Mouse (Mus musculus) intestine, embryonic 15.5 days (tissue): ENCODE data around the gene Osbpl8. TPM values are rescaled to one million over a fixed set of nuclear protein-coding genes. Genes with fewer than 3 reads are reported as not detected.
A peak's percentile ranks its signal among the peaks of the same experiment; 100 is the strongest.

Experiments
- ATAC-seq: fragments of 200-750 bp; cut with Nextera tagmentation; 2 replicates; pipeline ENCODE4 v1.8.0; 2017; ENCODE audit warnings: moderate TSS enrichment, moderate library complexity
- H3K27ac ChIP-seq: fragments of 300-500 bp; sonication (generic); 2 replicates; pipeline ENCODE4 v1.5.1; 2015; ENCODE audit warnings: mild to moderate bottlenecking, inconsistent platforms
- H3K27me3 ChIP-seq: fragments of 300-500 bp; sonication (generic); replicated peaks from 2 replicates; pipeline ENCODE4 v1.6.1; 2015; ENCODE audit warnings: inconsistent platforms
- H3K36me3 ChIP-seq: fragments of 300-500 bp; sonication (generic); 2 replicates; pipeline ENCODE4 v1.6.1; 2015; ENCODE audit warnings: inconsistent platforms
- H3K4me1 ChIP-seq: fragments of 300-500 bp; sonication (generic); replicated peaks from 2 replicates; pipeline ENCODE4 v1.6.1; 2015; ENCODE audit warnings: inconsistent platforms
- H3K4me2 ChIP-seq: fragments of 300-500 bp; sonication (generic); replicated peaks from 2 replicates; pipeline ENCODE4 v1.6.1; 2015; ENCODE audit warnings: mild to moderate bottlenecking, inconsistent platforms
- H3K4me3 ChIP-seq: fragments of 300-500 bp; sonication (generic); replicated peaks from 2 replicates; pipeline ENCODE4 v1.5.1; 2015; ENCODE audit warnings: inconsistent platforms
- H3K9ac ChIP-seq: fragments of 300-500 bp; sonication (generic); 2 replicates; pipeline ENCODE4 v1.6.1; 2015; ENCODE audit warnings: inconsistent platforms
- H3K9me3 ChIP-seq: fragments of 300-500 bp; sonication (generic); 2 replicates; pipeline ENCODE4 v1.6.1; 2016; ENCODE audit warnings: inconsistent platforms
- WGBS: fragments of 180-500 bp; shearing (Covaris S2); methylation state at CpG from one replicate; pipeline ENCODE4 v1.1.7; 2015; 5-methylcytosine and 5-hydroxymethylcytosine counted together
- polyA plus RNA-seq: library from polyadenylated mRNA; unstranded; fragments of >200 nt; fragmentation: Nextera tagmentation; extraction: Ambion mirVana; gene quantifications from 2 replicates; pipeline ENCODE4 v1.2.1, GENCODE M21; 2015

The Osbpl8 gene
- polyA plus RNA-seq, 1 experiment from 2014 or later, result 5.4 TPM

DNA sequence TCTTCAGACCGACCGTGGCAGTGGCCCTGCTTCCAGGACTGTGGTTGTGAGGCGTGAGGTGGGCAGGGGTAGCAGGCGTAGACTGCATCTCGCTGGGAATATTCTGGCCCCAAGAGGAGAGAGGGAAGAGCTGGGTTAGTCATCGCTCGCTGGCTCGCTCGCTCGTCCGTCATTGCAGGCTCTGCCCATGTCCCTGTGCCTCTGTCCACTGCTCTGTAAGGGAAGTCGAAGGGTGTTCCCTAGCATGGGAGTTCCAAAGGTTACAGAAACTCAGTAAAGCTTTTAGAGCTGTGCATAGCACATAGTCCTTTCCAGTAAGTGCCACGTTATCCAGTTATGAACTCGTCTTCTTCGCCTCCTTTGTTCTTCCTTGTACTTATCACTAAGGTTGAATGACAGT is 107.1 kb downstream of the Osbpl8 start:
- Histone ChIP-seq H3K4me3 (no peak overlapping the region), H3K9ac (no peak overlapping the region), H3K9me3 (no peaks in the 10 kb centered on the region), H3K27ac (no peak overlapping the region), H3K27me3 (no peaks in the 10 kb centered on the region), H3K36me3 (0 out of 2 replicates have a peak, but pooled peaks cover 2% of the 10 kb centered on the region), H3K4me1 (no peaks in the 10 kb centered on the region), H3K4me2 (no peak overlapping the region)
- WGBS, result 78% methylated on average over 15 of the region's 15 CpGs
- peak; percentile 82 for ATAC-seq

DNA sequence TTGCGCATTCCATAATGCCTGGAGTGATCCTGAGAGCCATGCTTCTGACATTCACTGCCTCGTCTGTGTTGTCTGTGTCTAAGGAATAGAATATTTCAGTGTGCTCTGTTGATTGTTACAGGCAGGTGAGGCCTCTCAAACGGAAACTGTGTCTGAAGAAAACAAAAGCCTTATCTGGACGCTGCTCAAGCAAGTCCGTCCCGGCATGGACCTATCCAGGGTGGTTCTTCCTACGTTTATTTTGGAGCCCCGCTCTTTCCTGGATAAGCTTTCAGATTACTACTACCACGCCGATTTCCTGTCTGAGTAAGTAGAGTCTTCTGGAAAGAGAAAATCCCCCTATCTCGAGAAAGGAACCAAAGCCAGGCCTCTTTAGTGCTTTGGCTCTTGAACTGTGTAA is 108.4 kb downstream of the Osbpl8 start:
- Histone ChIP-seq H3K36me3 (0 out of 2 replicates have a peak, but pooled peaks cover 2% of the 10 kb centered on the region), H3K27ac (no peak overlapping the region)

DNA sequence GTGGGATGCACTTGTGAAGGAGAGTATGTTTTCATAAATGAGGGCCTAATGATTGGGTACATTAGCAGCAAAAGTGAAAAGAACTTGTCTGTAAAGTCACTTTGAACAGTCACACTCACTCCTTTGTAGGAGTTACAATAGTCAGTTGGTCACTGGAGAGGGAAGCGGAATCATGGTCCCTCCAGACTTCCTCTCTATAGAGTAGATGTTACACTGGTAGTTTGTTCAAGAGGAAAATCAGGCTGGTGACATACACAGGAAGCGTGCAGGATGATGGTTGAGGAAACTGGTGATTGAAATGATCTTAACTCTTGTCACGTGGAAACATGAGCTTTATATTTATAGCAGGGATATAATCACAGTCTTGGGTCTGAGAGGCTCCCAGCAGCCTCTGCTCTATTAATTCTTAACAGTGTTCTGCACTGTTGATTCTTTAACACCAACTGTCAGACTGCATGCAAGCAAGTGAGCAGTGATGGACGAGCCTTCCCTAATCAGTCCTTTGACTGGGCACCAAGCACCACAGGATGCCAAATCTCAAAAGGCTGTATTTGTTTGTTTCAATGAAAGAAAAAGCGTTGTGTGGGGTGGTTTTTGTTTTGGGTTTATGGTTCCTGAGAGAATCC is 109.0 kb downstream of the Osbpl8 start:
- no peaks in the 10 kb centered on the region for H3K4me1 ChIP-seq
- H3K27me3 ChIP-seq, result no peaks in the 10 kb centered on the region
- ATAC-seq, result no peak
- WGBS, result 79% methylated on average over 5 of the region's 5 CpGs
- H3K4me3 ChIP-seq, result no peak overlapping the region
- H3K27ac ChIP-seq, result no peak overlapping the region
- H3K36me3 ChIP-seq, result 0 out of 2 replicates have a peak, but pooled peaks cover 2% of the 10 kb centered on the region
- H3K4me2 ChIP-seq, result no peak overlapping the region
- H3K9ac ChIP-seq, result no peak overlapping the region
- no peaks in the 10 kb centered on the region for H3K9me3 ChIP-seq

More for the DNA sequence above, 108.4 kb downstream of the Osbpl8 start:
- Histone ChIP-seq H3K4me1 (no peaks in the 10 kb centered on the region), H3K9ac (no peak overlapping the region), H3K4me2 (no peak overlapping the region), H3K9me3 (no peaks in the 10 kb centered on the region), H3K4me3 (no peak overlapping the region), H3K27me3 (no peaks in the 10 kb centered on the region)
- WGBS, result 80% methylated on average over 11 of the region's 11 CpGs
- no peak for ATAC-seq

DNA sequence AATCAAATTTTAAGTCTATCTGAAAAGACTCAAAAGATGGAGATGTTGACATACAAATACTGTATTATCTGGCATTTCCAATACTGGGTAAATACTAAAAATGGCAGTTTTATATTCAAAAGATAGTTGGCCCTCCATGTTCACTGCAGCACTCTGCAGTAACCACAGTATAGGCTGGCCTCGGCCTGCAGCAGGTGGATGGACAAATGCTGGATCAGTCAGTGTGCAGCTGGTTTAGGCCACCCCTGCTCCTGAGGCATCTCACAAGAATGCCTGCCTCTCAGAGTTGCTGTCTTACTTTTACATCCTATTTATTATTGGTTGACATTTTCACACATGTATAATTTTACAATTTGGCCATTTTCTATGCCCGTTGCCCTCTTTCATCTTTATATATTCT is 111.3 kb downstream of the Osbpl8 start:
- ATAC-seq, result no peak
- Histone ChIP-seq H3K4me3 (no peak overlapping the region), H3K9ac (no peak overlapping the region), H3K4me2 (no peak overlapping the region), H3K27ac (no peak overlapping the region), H3K4me1 (no peaks in the 10 kb centered on the region), H3K36me3 (0 out of 2 replicates have a peak, but pooled peaks cover 2% of the 10 kb centered on the region), H3K9me3 (no peaks in the 10 kb centered on the region), H3K27me3 (no peaks in the 10 kb centered on the region)
- 93% methylated on average over 2 of the region's 2 CpGs for WGBS

DNA sequence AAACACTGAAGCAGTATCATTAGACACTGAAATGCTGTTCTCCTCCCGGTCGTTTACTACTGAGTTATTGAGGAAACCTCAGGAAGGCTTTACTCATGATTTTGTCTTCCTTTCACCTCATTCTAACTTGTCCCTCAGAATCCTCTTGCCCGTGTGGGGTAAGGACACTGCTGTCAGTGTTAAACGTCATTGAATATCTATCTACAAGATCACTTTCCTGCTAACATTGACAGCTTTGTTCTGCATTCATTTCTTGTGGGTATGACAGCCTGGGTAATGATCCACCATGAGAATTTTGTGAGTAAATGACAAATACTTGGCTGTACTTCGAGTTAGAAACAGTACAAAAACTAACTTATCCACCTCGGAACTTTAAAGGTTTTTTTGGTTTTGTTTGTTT is 133.1 kb downstream of the Osbpl8 start:
- H3K4me3 ChIP-seq, result peak overlapping the region; percentile 85; the same call in 1 of the 2 replicates
- H3K9ac ChIP-seq, result no peak overlapping the region
- WGBS, result 34% methylated on average over 6 of the region's 6 CpGs
- H3K9me3 ChIP-seq, result no peaks in the 10 kb centered on the region
- no peak for ATAC-seq
- H3K36me3 ChIP-seq, result 0 out of 2 replicates have a peak, but pooled peaks cover 2% of the 10 kb centered on the region
- no peak overlapping the region for H3K27ac ChIP-seq
- peak overlapping the region; percentile 75; the same call in 1 of the 2 replicates for H3K4me2 ChIP-seq
- H3K4me1 ChIP-seq, result no peaks in the 10 kb centered on the region
- H3K27me3 ChIP-seq, result no peaks in the 10 kb centered on the region

DNA sequence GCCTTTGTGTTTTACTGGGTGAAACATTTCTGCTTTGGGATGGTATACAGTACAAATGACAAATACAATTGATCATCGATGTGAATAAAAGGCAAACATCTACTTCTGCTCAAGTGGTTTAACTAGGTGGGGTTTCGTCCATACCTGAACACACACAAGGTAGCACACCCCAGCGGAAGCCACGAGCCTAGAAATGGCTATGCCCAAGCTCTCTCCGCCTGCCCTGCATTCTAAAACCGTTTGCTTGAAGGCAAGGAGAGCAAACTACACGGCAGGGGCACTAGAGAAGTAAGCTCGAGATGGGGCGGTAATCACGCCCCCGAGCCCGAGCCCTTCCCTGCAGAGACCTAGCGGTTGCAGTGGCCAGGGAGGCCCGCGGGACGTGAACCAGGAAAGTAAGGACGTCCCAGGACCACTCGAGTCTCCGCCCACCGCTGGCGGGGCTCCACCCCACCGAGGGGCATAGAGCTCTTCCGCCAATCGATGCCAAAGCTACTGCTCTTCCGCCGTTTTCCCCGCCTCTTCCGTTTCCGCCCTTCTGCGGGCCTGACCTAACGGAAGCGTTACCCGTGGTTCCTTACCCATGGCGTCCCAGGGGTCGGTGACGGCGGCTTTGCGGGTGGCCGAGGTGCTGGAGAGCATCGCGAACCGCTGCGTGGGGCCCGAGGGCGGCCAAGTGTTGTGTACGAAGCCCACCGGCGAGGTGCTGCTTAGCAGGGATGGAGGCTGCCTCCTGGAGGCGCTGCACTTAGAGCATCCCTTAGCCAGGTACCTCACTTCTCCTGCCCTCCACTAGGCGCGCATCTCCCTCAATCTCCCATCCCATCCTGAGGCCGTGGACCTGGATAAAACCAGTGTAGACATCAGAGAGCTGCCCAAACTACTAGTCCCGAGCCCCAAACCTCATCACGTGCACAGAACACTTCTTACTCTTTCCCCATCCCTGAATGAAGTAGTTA is 133.9 kb downstream of the Osbpl8 start, which contains the start of gene Bbs10:
Bbs10 (plus strand) TSS at position 540 of the 959 bp plus-strand sequence.
- WGBS, result under 1% methylated on average over 54 of the region's 54 CpGs
- H3K36me3 ChIP-seq, result 0 out of 2 replicates have a peak, but pooled peaks cover 2% of the 10 kb centered on the region
- no peaks in the 10 kb centered on the region for H3K27me3 ChIP-seq
- H3K4me1 ChIP-seq, result no peaks in the 10 kb centered on the region
- peak within 1 kb of the TSS; percentile 66 for H3K9ac ChIP-seq
- H3K4me2 ChIP-seq, result peak within 1 kb of the TSS; percentile 75
- peak within 1 kb of the TSS; percentile 88 for H3K27ac ChIP-seq
- H3K9me3 ChIP-seq, result no peaks in the 10 kb centered on the region
- peak within 1 kb of the TSS; percentile 85 for H3K4me3 ChIP-seq
- ATAC-seq, result peak; percentile 100

DNA sequence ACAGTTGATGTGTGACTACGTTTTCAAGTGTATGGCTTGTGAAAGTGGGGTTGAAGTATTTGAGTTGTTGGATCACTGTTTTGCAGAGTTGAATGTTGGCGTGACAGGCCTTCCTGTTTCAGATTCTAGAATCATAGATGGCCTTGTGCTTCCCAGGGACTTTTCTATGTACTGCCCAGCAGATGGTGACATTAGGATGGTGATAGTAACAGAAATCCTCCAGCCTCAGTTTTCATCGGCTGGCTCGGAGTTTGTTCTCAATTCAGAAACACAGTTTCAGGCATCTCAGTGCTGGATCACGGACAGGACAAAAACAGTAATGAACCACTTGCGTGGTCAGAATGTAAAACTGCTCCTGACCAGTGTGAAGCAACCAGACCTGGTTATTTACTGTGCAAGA is 135.0 kb downstream of the Osbpl8 start:
- no peak for ATAC-seq
- Histone ChIP-seq H3K27me3 (no peaks in the 10 kb centered on the region), H3K36me3 (0 out of 2 replicates have a peak, but pooled peaks cover 2% of the 10 kb centered on the region), H3K4me3 (no peak overlapping the region), H3K9me3 (0 out of 2 replicates have a peak, but pooled peaks cover 2% of the 10 kb centered on the region), H3K9ac (no peak overlapping the region), H3K4me2 (no peak overlapping the region), H3K4me1 (no peaks in the 10 kb centered on the region), H3K27ac (no peak overlapping the region)
- WGBS, result 82% methylated on average over 6 of the region's 6 CpGs

DNA sequence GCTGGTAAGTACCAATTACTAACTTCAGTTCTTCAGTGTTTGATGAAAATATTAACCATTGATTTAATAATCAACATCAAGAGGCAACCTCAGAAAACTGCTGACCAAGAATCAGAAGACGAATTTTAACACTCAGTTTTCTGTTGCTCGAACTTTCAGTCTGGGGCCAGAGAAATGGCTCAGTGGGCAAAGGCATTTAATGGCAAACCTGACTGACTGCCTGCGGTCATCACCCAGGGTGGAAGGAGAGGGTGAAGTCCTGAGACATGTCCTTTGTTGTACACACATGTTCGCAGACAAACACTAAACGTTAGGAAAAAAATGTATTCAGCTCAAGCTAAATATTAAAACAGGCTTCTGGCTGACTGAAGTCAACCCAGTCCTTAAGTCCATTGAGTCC is 136.5 kb downstream of the Osbpl8 start:
- Histone ChIP-seq H3K4me2 (no peak overlapping the region), H3K27ac (no peak overlapping the region), H3K9me3 (0 out of 2 replicates have a peak, but pooled peaks cover 2% of the 10 kb centered on the region), H3K4me1 (no peaks in the 10 kb centered on the region), H3K9ac (no peak overlapping the region), H3K4me3 (no peak overlapping the region), H3K27me3 (no peaks in the 10 kb centered on the region), H3K36me3 (0 out of 2 replicates have a peak, but pooled peaks cover 2% of the 10 kb centered on the region)
- WGBS, result 92% methylated on average over 5 of the region's 5 CpGs
- ATAC-seq, result no peak

DNA sequence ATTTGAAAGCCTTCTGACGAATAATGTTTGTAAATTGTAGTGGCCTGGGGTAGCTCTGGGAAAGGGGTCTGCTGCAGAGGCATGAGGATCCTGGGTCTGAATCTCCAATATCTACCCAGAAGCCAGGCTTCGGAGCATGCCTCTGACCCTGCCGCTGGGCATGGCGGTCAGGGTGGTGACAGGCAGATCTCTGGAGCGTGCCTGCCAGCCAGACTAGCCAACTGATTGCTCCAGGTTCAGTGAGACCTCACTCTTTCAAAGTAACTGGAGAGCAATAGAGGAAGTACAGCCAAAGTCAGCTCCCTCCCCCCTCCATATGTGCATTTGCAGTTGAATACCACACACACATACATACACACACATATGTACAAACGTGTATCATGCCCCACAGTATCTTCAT is 137.9 kb downstream of the Osbpl8 start:
- H3K4me2 ChIP-seq, result no peak overlapping the region
- H3K4me3 ChIP-seq, result no peak overlapping the region
- 0 out of 2 replicates have a peak, but pooled peaks cover 2% of the 10 kb centered on the region for H3K36me3 ChIP-seq
- H3K9ac ChIP-seq, result no peak overlapping the region
- no peaks in the 10 kb centered on the region for H3K27me3 ChIP-seq
- ATAC-seq, result no peak
- no peaks in the 10 kb centered on the region for H3K4me1 ChIP-seq
- 84% methylated on average over 6 of the region's 6 CpGs for WGBS
- no peak overlapping the region for H3K27ac ChIP-seq
- H3K9me3 ChIP-seq, result 0 out of 2 replicates have a peak, but pooled peaks cover 2% of the 10 kb centered on the region

DNA sequence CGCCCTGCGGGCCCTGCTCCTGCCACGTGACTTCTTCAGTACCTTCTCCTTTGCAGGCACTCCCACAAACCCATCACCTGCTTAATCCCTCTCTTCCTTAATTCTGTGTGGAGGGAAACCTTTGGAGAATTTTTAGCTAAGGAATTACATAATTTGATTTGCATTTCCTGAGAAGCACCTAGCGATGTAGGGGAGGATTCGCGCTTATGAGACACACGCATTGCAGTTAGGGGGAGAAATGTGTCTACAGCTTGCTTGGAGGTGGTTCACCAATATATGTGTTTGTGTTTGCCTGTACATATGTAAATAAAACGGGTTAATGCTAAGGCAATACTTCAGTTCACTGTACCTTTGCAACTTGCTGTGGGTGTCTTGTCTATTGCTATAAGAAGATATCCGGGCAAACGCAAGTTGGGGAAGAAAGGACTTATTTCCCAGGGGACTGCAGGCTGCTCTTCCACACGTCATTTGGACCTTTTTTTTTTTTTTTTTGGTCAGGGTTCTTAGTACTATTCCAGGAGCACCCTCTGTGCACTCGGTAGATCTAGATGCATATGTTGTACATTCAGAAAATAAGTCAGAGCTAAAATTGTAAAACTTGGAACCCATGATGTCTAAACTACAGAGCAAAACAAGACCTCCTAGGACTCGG is 144.4 kb downstream of the Osbpl8 start:
- Histone ChIP-seq H3K27me3 (no peaks in the 10 kb centered on the region), H3K4me3 (no peak overlapping the region), H3K9ac (no peak overlapping the region), H3K9me3 (0 out of 2 replicates have a peak, but pooled peaks cover 2% of the 10 kb centered on the region), H3K36me3 (no peaks in the 10 kb centered on the region), H3K4me1 (no peaks in the 10 kb centered on the region), H3K27ac (no peak overlapping the region), H3K4me2 (no peak overlapping the region)
- 89% methylated on average over 13 of the region's 13 CpGs for WGBS
- no peak for ATAC-seq

DNA sequence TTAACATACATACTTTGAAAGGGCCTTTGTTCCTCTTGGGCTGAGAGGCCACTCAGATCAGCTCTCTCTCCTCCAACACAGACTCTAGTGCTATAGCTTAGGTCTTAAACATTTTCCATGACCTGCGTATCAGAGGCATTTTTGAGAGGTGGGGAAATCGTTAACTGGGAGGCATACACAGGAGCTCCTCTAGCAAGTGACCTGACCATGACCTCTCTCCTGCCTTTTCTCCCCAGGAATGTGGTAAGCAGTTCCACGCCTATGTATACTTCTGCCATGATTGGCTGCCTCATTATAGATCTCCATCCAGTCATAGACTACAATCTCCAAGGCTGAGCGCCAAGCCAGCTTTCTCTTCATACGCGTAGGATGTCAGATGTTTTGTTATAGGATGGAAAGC is 148.7 kb downstream of the Osbpl8 start:
- Histone ChIP-seq H3K9ac (no peak overlapping the region), H3K27me3 (no peaks in the 10 kb centered on the region), H3K4me1 (no peaks in the 10 kb centered on the region), H3K36me3 (no peaks in the 10 kb centered on the region), H3K4me2 (no peak overlapping the region), H3K4me3 (no peak overlapping the region), H3K27ac (no peak overlapping the region), H3K9me3 (no peaks in the 10 kb centered on the region)
- no peak for ATAC-seq
- WGBS, result 53% methylated on average over 6 of the region's 6 CpGs
